Mouse (Mus musculus) small intestine, adult 2 months (tissue): ENCODE measurements around the gene Gsdme.

ENCODE experiments used
- CTCF ChIP-seq: fragments of 200-500 bp; IDR thresholded peaks from 2 replicates; pipeline ENCODE4 v1.5.1; 2012; ENCODE audit warnings: low read depth, mild to moderate bottlenecking, control low read depth, inconsistent platforms, low read length, moderate library complexity, mixed read lengths; ENCODE audit not compliant: insufficient replicate concordance, insufficient read length; ENCODE audit errors: extremely low read depth
- POLR2A ChIP-seq: fragments of 200-500 bp; IDR thresholded peaks from 2 replicates; pipeline ENCODE4 v1.6.1; 2012; ENCODE audit warnings: low read depth, mild to moderate bottlenecking, control low read depth, inconsistent platforms, low read length, moderate library complexity

DNA sequence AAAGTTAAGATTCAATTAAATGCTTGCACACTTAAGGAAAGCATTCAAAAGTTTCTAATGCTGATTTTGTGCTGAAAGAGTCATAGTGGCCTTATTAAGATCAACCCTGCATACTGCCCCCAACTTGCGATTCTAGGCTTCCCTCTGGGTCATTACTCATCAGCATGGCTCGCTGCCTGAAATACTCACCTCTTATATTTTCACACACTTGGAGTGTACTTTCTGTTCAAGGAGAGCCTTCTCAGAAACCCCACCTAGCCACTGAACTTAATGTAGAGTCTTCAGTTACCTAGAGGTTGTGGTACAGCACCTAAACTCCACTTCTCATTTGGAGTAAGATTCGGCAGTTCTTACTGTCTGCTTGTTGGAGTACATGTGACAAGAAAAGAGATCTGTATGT lies 72.1 kb downstream of the Gsdme start:
- TF ChIP-seq CTCF (no peak), POLR2A (no peak)
